Mouse (Mus musculus) brain, embryonic 14.5 days (tissue): ENCODE measurements around the gene Tjap1.

Experiments used
- CTCF ChIP-seq: fragments of 200-500 bp; IDR thresholded peaks from 2 replicates; pipeline ENCODE4 v1.5.1; 2012; ENCODE audit warnings: inconsistent platforms, mild to moderate bottlenecking, moderate library complexity, borderline replicate concordance; ENCODE audit not compliant: insufficient read depth, insufficient read length; ENCODE audit errors: extremely low read depth
- POLR2A ChIP-seq: fragments of 200-500 bp; IDR thresholded peaks from 2 replicates; pipeline ENCODE4 v1.6.1; 2012; ENCODE audit warnings: mild to moderate bottlenecking, inconsistent platforms, borderline replicate concordance; ENCODE audit not compliant: poor library complexity, insufficient read depth, insufficient read length, severe bottlenecking; ENCODE audit errors: extremely low read depth

GRCm38 (mm10) chr17:46287678-46288095 lies 4.9 kb upstream of the Tjap1 start:
- no peak for TF ChIP-seq CTCF
- no peak for TF ChIP-seq POLR2A
